Mouse (Mus musculus) bone marrow, adult 2 months (tissue): ENCODE measurements around the gene Etnk2.

ENCODE experiments used
- CTCF ChIP-seq: fragments of 200-500 bp; IDR thresholded peaks from 2 replicates; pipeline ENCODE4 v1.5.1; 2011; ENCODE audit warnings: low read length, control low read depth; ENCODE audit not compliant: control insufficient read depth, insufficient read depth
- POLR2A ChIP-seq: fragments of 200-500 bp; IDR thresholded peaks from 2 replicates; pipeline ENCODE4 v1.6.1; 2011; ENCODE audit warnings: low read depth, mild to moderate bottlenecking, control low read depth, low read length, borderline replicate concordance; ENCODE audit not compliant: control insufficient read depth

- TF ChIP-seq CTCF (no peak), POLR2A (no peak)
These were observed 33.8 kb upstream of the Etnk2 start for GRCm38 (mm10) chr1:133329638-133329964.
